Comparison of ENCODE assay signal across 21 mouse cellular contexts in genomic region chr6:145910469-145911426, GRCm38 (mm10). TPM values are rescaled to one million over a fixed set of nuclear protein-coding genes. Genes with fewer than 3 reads are reported as not detected.
DNase-seq lines count a peak whose midpoint lies in the region; ATAC-seq and TF ChIP-seq lines count a peak whose summit lies in the region.
"Had no signal": no experiment of that assay in that cellular context is flagged by ENCODE, and none has a peak within 500 bp of the region (broad histone marks: within the 10 kb centered on the region; RNA-seq: fewer than 3 reads in every experiment).

No protein-coding gene starts in this region.

- no peaks in the 10 kb centered on the region; the same call in 1 of the 2 replicates for H3K79me2 ChIP-seq in CH12.LX (replicated peaks; ENCODE audit: control insufficient read depth, extremely low read depth, insufficient read depth, poor library complexity, severe bottlenecking)

- H3K9ac ChIP-seq in hindbrain, embryonic 12.5 days = no peak overlapping the region
- no peak overlapping the region for H3K9ac ChIP-seq in CH12.LX (ENCODE audit: insufficient read depth, low read depth)
- H3K9ac ChIP-seq: heart, embryonic 15.5 days; neural tube, embryonic 15.5 days had no signal

- DNase-seq in hindbrain, embryonic 10.5 days (ENCODE audit: low spot score) = no peak
- DNase-seq in 3T3-L1 (ENCODE audit: low read depth, low spot score) (peak; percentile 37), CH12.LX (ENCODE audit: extremely low read depth) (no peak)
- peak; percentile 26 for DNase-seq in adrenal gland, postnatal 14 days
- no peak for DNase-seq in spleen, postnatal 14 days (ENCODE audit: low spot score in 2 of 2)
- DNase-seq in left cerebral cortex, postnatal 4 days = no peak
- DNase-seq: cerebellum, adult 9-10 months; gastrocnemius, adult 2 months; heart, postnatal 36 days; liver; lung, postnatal 4 days had no signal

- no peaks in the 10 kb centered on the region for H3K9me3 ChIP-seq in hindbrain, embryonic 10.5 days
- no peaks in the 10 kb centered on the region for H3K9me3 ChIP-seq in hindbrain, embryonic 12.5 days (replicated peaks)
- H3K9me3 ChIP-seq in CH12.LX (replicated peaks; ENCODE audit: low read length) = peaks cover 4% of the 10 kb centered on the region
- H3K9me3 ChIP-seq: heart, embryonic 15.5 days; limb, embryonic 10.5 days; neural tube, embryonic 15.5 days had no signal

- intact Hi-C loops in left cerebral cortex, postnatal 4 days (cut with DNase I) = no loop called here

- TF ChIP-seq POLR2A in CH12.LX (IDR thresholded peaks at IDR 0.05; ENCODE audit: low read depth, low read length) = no peak

- TF ChIP-seq RAD21 in CH12.LX (IDR thresholded peaks at IDR 0.05; ENCODE audit: low read depth, low read length) = no peak

- no peak for ATAC-seq in hindbrain, embryonic 12.5 days (ENCODE audit: low FRiP score)
- ATAC-seq in erythroblast, adult 5-6 weeks (replicated peaks; ENCODE audit: low FRiP score, poor library complexity, severe bottlenecking) = no peak
- ATAC-seq: forebrain, embryonic 14.5 days; hindbrain, embryonic 16.5 days; intestine, postnatal 0 days; midbrain, embryonic 16.5 days had no signal

- no peak for TF ChIP-seq EP300 in CH12.LX (IDR thresholded peaks at IDR 0.05; ENCODE audit: low read length)

- H3K4me1 ChIP-seq in hindbrain, embryonic 10.5 days (replicated peaks) = peaks cover 20% of the 10 kb centered on the region
- H3K4me1 ChIP-seq in hindbrain, embryonic 12.5 days = no peaks in the 10 kb centered on the region
- peaks cover 17 to 28% of the 10 kb centered on the region in 2 experiments for H3K4me1 ChIP-seq in CH12.LX (ENCODE audit: control insufficient read depth in 1 of 2, insufficient read depth in 2 of 2)
- H3K4me1 ChIP-seq: limb, embryonic 10.5 days; neural tube, embryonic 15.5 days had no signal

- H3K27me3 ChIP-seq in hindbrain, embryonic 10.5 days (ENCODE audit: insufficient read depth, poor library complexity, severe bottlenecking) = no peaks in the 10 kb centered on the region
- H3K27me3 ChIP-seq in hindbrain, embryonic 12.5 days = no peaks in the 10 kb centered on the region
- H3K27me3 ChIP-seq in CH12.LX (replicated peaks) = no peaks in the 10 kb centered on the region
- H3K27me3 ChIP-seq: heart, embryonic 15.5 days; neural tube, embryonic 15.5 days had no signal

- WGBS in hindbrain, embryonic 10.5 days = 65% methylated on average over 3 of the region's 3 CpGs
- 71% methylated on average over 3 of the region's 3 CpGs for WGBS in hindbrain, embryonic 12.5 days

- dilution Hi-C loops in CH12.LX (cut with MboI; ENCODE audit: extremely low pct_ligation_motif_present, extremely low pct_unique_long_range_greater_than_20kb, low sequenced_read_pairs) = no loop called here

- in situ Hi-C loops in CH12.LX (cut with MboI; ENCODE audit: low pct_ligation_motif_present, low pct_unique_long_range_greater_than_20kb, low sequenced_read_pairs) = no loop called here

- H3K36me3 ChIP-seq in hindbrain, embryonic 10.5 days = no peaks in the 10 kb centered on the region
- H3K36me3 ChIP-seq in hindbrain, embryonic 12.5 days = no peaks in the 10 kb centered on the region
- peaks cover 0 to 3% of the 10 kb centered on the region in 2 experiments for H3K36me3 ChIP-seq in CH12.LX (replicated peaks in 1 of 2; ENCODE audit: control insufficient read depth in 1 of 2, insufficient read depth in 1 of 2, low read length in 1 of 2)
- H3K36me3 ChIP-seq: heart, embryonic 15.5 days; limb, embryonic 10.5 days; neural tube, embryonic 15.5 days had no signal

- no peak overlapping the region for H3K4me3 ChIP-seq in hindbrain, embryonic 10.5 days
- no peak overlapping the region for H3K4me3 ChIP-seq in hindbrain, embryonic 12.5 days
- no peak overlapping the region for H3K4me3 ChIP-seq in CH12.LX (replicated peaks in 1 of 3; ENCODE audit: low read depth in 2 of 3, low read length in 2 of 3, poor library complexity in 1 of 3)
- H3K4me3 ChIP-seq: gastrocnemius, adult 2 months; heart, embryonic 15.5 days; limb, embryonic 10.5 days; neural tube, embryonic 15.5 days had no signal

- no peak overlapping the region for H3K4me2 ChIP-seq in hindbrain, embryonic 12.5 days (replicated peaks)
- H3K4me2 ChIP-seq in CH12.LX (ENCODE audit: insufficient read depth, low read depth, poor library complexity, severe bottlenecking) = no peak overlapping the region
- H3K4me2 ChIP-seq: heart, embryonic 15.5 days; neural tube, embryonic 15.5 days had no signal

- no peak for TF ChIP-seq CTCF in CH12.LX (conservative IDR thresholded peaks at IDR 0.05 in 1 of 2, IDR thresholded peaks at IDR 0.05 in 1 of 2; ENCODE audit: low read depth in 2 of 2, low read length in 2 of 2)

- H3K27ac ChIP-seq in hindbrain, embryonic 10.5 days = peak overlapping the region; percentile 50
- H3K27ac ChIP-seq in hindbrain, embryonic 12.5 days = no peak overlapping the region
- H3K27ac ChIP-seq in CH12.LX (ENCODE audit: insufficient read depth, low read depth) = no peak overlapping the region
- H3K27ac ChIP-seq: gastrocnemius, adult 2 months; heart, embryonic 15.5 days; limb, embryonic 10.5 days; neural tube, embryonic 15.5 days; stomach, postnatal 0 days had no signal

TF ChIP-seq in CH12.LX, 34 proteins besides CTCF, POLR2A, EP300 and RAD21:
- TF ChIP-seq TBP (conservative IDR thresholded peaks at IDR 0.05; ENCODE audit: low read depth, low read length) (peak; percentile 67; the same call in 1 of the 2 replicates), ELF1 (IDR thresholded peaks at IDR 0.05; ENCODE audit: low read depth, low read length) (no peak), SIN3A (IDR thresholded peaks at IDR 0.05; ENCODE audit: low read length) (no peak), MAX (IDR thresholded peaks at IDR 0.05; ENCODE audit: low read length) (no peak), BHLHE40 (IDR thresholded peaks at IDR 0.05; ENCODE audit: low read depth, low read length) (no peak)

RNA-seq across cellular contexts. Expression of gene Sspn, which starts 20.7 kb away (rescaled TPM):
- polyA plus RNA-seq in hindbrain, embryonic 10.5 days (2016; fragmentation: Nextera tagmentation; extraction: Ambion mirVana) = 1.6 and 1.8 TPM in 2 replicates
- polyA plus RNA-seq in hindbrain, embryonic 12.5 days (2016; fragmentation: Nextera tagmentation; extraction: Ambion mirVana) = 6.2 and 7.8 TPM in 2 replicates
- total RNA-seq in CH12.LX (2012; rRNA removed) = 0.13 and 0.17 TPM in 2 replicates
- total RNA-seq in CH12.LX (2014; rRNA removed) = 0.04 and 0.08 TPM in 2 replicates
- 0.14 and 0.22 TPM in 2 replicates for polyA plus RNA-seq in CH12.LX (2012; ENCODE audit: insufficient read length, low read depth)
- total RNA-seq in adrenal gland, postnatal 14 days (2021) = 13.0 and 13.7 TPM in 2 replicates
- 0.63 TPM in 1 of 2 replicates, not detected in the other for total RNA-seq in erythroblast, adult 5-6 weeks (2015; ENCODE audit: low replicate concordance)
- total RNA-seq in erythroblast, adult 5-6 weeks (2017; ENCODE audit: low replicate concordance) = 0.14 TPM in 1 of 2 replicates, not detected in the other
- total RNA-seq in left cerebral cortex, postnatal 4 days (2021) = 1 to 10 TPM; 3.3 to 4.0 TPM

RNA-seq across cellular contexts. Expression of gene Bhlhe41, which starts 45.4 kb away (rescaled TPM):
- 1.2 TPM in 2 replicates for polyA plus RNA-seq in hindbrain, embryonic 10.5 days (2016; fragmentation: Nextera tagmentation; extraction: Ambion mirVana)
- 2.4 and 2.9 TPM in 2 replicates for polyA plus RNA-seq in hindbrain, embryonic 12.5 days (2016; fragmentation: Nextera tagmentation; extraction: Ambion mirVana)
- total RNA-seq in CH12.LX (2012; rRNA removed) = 12.6 and 19.1 TPM in 2 replicates
- total RNA-seq in CH12.LX (2014; rRNA removed) = 11.9 and 12.5 TPM in 2 replicates
- 105 and 110 TPM in 2 replicates for polyA plus RNA-seq in CH12.LX (2012; ENCODE audit: insufficient read length, low read depth)
- total RNA-seq in adrenal gland, postnatal 14 days (2021) = 4.5 and 4.6 TPM in 2 replicates
- not detected in 2 replicates for total RNA-seq in erythroblast, adult 5-6 weeks (2015; ENCODE audit: low replicate concordance)
- 7.2 TPM in 1 of 2 replicates, not detected in the other for total RNA-seq in erythroblast, adult 5-6 weeks (2017; ENCODE audit: low replicate concordance)
- 1 to 10 TPM; 5.2 to 6.0 TPM for total RNA-seq in left cerebral cortex, postnatal 4 days (2021)

Comparison
In these comparisons a context has a peak if more than half of its experiments do, and no peak if none do; other contexts are left out.
1. DNase-seq: peak in 3T3-L1 (single experiment) and adrenal gland, postnatal 14 days (single experiment); none in hindbrain, embryonic 10.5 days (single experiment), CH12.LX (single experiment), spleen, postnatal 14 days (0 of 2) and left cerebral cortex, postnatal 4 days (single experiment).